Mouse (Mus musculus) left cerebral cortex, postnatal 36 days (tissue): ENCODE data around the gene Fpr-rs7. TPM values are rescaled to one million over a fixed set of nuclear protein-coding genes. Genes with fewer than 3 reads are reported as not detected.

Experiments used
- DNase-seq, 2 experiments: peaks; one replicate each; pipeline ENCODE4 v3.0.0; 2021 to 2022; ENCODE audit warnings: low spot score in 2 of 2, mixed read lengths in 1 of 2
- intact Hi-C: fragments of 180-260 bp; cut with DNase I; formaldehyde crosslinking; loops from one replicate; pipeline ENCODE4 v1.15.1; 2025
- total RNA-seq, 2 experiments: library from RNA; stranded (reverse); gene quantifications; 2 replicates each; pipeline ENCODE4 v1.2.3; 2021

The Fpr-rs7 gene
- not detected for total RNA-seq

DNA sequence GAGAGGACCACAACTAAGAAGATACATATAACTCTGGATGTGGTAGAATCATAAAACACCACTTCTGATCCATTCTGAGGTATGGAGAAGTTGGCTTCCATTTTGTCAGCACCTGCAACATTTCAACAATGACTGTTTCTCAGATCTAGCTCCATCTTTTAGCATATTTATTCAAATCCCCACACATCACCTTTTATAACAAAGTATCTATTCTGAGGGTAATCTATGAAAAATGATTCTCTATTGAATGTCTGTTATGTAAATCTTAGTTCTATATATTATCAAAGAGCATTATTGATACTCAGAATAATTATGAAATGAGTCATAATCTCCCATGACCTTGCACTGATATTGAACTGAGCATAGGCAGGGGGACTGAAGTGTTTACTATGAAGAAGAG, at the start of gene Fpr-rs7:
Gene Fpr-rs7, minus strand, starts transcription at position 101 of the 400 bp plus-strand sequence.
- no peak for DNase-seq
- intact Hi-C loops: no loop called here

DNA sequence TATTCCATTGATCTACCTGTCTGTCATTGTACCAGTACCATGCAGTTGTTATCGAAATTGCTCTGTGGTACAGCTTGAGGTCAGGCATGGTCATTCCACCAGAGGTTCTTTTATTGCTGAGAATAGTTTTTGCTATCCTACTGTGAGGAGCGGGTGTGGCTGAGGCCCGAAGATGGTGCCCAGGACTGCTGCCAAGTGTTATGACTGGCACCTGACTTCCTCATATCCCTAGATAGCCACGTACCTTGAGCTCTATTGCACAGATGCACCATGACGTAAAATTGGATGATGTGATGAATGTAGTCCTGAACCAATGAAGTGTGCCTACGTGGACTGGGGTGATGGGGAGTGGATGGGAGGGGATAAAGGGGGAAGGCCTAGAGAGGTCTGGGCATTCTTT, 39.9 kb downstream of the Fpr-rs7 start:
- intact Hi-C loops: no loop called here
- no peak for DNase-seq

DNA sequence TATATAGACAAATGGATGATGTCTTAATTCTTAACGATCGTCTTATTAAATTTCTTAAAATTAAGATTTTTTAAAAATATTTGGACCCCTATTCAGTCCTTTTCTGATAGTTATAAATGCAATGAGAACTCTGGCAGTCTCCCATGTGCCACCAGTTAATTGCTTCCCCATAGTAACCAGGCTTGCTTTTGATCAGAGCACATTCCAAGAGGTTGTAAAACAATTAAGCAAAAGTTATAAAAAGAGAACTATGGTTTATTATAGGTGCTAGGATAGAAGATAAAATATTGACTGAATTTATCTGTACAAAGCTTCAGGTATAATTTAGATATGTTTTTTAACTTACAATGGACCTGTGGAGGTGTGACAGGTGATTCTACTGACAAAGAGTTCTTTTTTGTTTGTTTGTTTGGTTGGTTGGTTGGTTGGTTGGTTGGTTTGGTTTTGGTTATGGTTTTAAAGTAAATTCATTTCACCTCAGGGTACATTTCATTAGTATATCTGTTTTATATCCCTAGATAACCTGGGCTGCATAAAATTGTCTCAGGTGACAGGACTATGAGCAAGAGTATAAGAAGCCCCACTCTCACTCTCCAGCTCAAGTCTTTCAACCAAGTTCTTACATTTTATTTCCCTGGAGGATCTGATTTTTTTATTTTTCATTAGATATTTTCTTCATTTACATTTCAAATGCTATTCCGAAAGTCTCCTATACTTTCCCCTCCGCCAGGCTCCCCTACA, 42.2 kb downstream of the Fpr-rs7 start:
- intact Hi-C loops: no loop called here
- DNase-seq: no peak

Other genes with a start within 250 kb of the Fpr-rs7 start
- gene Vmn2r104, start 65.9 kb downstream of the Fpr-rs7 start, total RNA-seq: not detected
- not detected for gene Fpr-rs6, start 68.9 kb upstream of the Fpr-rs7 start, total RNA-seq
- not detected for gene Vmn2r105, start 120.8 kb upstream of the Fpr-rs7 start, total RNA-seq
- gene Vmn2r106, start 171.3 kb upstream of the Fpr-rs7 start, total RNA-seq: not detected
- gene Vmn2r107, start 231.0 kb upstream of the Fpr-rs7 start, total RNA-seq: not detected